Mouse (Mus musculus): ENCODE data around the gene Itga4. TPM values are rescaled to one million over a fixed set of nuclear protein-coding genes. Genes with fewer than 3 reads are reported as not detected.

Itga4 gene
- polyA plus RNA-seq, 1 experiment from 2014 or later: 8.2 TPM

DNA sequence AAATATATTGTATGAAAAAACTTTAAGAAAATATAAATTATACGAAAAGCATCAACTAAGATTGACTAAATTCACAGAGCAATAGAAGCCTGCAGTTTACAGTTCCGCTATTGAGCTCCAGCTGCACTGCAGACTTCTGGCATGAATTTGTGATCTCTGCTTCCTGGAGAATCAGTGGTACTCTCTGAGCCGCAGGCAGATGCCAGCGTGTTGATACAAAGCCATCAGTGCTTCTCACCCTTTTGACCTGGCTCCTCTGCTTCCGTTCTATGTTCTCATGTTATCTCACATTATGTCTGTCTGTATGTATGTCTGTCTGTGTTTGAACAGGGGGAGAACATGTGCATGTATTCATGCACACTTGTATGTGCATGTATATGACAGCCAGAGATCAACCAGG is 6.9 kb upstream of the Itga4 start:
- Histone ChIP-seq H3K4me1 (no peaks in the 10 kb centered on the region), H3K36me3 (no peaks in the 10 kb centered on the region), H3K9ac (no peak overlapping the region), H3K4me3 (no peak overlapping the region), H3K9me3 (no peaks in the 10 kb centered on the region), H3K27ac (no peak overlapping the region), H3K27me3 (no peaks in the 10 kb centered on the region), H3K4me2 (no peak overlapping the region)
- no peak for ATAC-seq (ENCODE audit: borderline replicate concordance, extremely low read depth, low FRiP score, low TSS enrichment)
- 58% methylated on average over 5 of the region's 5 CpGs for WGBS

DNA sequence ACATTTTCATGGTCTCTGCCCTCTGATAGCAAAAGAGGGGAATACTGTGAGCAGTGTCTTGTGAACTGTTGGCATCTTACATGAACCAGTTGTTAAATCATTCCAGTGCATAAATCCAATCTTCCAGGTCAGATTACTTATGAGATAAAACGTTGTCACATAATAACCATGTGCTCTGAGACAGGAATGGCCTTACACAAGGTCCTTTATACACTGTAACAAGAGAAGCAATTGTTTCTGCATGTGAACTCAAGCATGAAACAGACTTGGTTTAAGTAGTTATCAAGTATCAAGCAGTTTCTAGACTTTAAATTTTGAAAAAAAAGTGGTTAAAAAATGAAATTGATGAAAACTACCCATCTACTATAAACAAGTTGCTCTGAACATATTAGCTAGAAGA is 4.7 kb upstream of the Itga4 start:
- Histone ChIP-seq H3K27ac (no peak overlapping the region), H3K4me3 (no peak overlapping the region), H3K9me3 (no peaks in the 10 kb centered on the region), H3K4me2 (no peak overlapping the region), H3K36me3 (no peaks in the 10 kb centered on the region), H3K4me1 (peaks cover 8% of the 10 kb centered on the region), H3K27me3 (no peaks in the 10 kb centered on the region), H3K9ac (no peak overlapping the region)
- ATAC-seq (ENCODE audit: borderline replicate concordance, extremely low read depth, low FRiP score, low TSS enrichment): no peak
- 17% methylated on average over 1 of the region's 1 CpGs for WGBS

DNA sequence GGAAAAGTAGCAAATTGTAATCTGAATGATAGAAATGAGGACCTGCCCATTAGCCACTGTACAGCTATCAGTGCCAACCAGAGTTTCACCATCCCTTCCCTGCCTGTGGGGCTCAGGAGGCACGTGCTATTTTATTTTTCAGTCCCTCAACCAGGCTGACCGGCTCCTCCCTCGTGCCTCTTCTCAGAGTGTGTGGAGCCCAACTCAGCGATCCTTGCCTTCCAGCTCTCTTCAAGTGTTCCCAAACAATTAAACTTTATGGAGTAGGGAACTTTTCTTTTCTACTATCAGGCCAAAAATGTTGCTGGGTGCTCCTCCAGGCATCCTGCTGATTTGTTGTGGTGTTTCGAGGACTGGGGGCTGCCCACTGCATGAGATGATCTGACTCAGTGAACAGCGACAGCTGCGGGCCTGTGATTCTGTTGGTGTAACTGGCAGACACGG is 1.4 kb upstream of the Itga4 start:
- Histone ChIP-seq H3K9ac (no peak overlapping the region), H3K27ac (no peak overlapping the region), H3K4me1 (peaks cover 17% of the 10 kb centered on the region), H3K36me3 (no peaks in the 10 kb centered on the region), H3K4me3 (no peak overlapping the region), H3K9me3 (no peaks in the 10 kb centered on the region), H3K4me2 (no peak overlapping the region), H3K27me3 (0 out of 2 replicates have a peak, but pooled peaks cover 10% of the 10 kb centered on the region)
- no peak for ATAC-seq (ENCODE audit: borderline replicate concordance, extremely low read depth, low FRiP score, low TSS enrichment)
- 56% methylated on average over 8 of the region's 8 CpGs for WGBS

DNA sequence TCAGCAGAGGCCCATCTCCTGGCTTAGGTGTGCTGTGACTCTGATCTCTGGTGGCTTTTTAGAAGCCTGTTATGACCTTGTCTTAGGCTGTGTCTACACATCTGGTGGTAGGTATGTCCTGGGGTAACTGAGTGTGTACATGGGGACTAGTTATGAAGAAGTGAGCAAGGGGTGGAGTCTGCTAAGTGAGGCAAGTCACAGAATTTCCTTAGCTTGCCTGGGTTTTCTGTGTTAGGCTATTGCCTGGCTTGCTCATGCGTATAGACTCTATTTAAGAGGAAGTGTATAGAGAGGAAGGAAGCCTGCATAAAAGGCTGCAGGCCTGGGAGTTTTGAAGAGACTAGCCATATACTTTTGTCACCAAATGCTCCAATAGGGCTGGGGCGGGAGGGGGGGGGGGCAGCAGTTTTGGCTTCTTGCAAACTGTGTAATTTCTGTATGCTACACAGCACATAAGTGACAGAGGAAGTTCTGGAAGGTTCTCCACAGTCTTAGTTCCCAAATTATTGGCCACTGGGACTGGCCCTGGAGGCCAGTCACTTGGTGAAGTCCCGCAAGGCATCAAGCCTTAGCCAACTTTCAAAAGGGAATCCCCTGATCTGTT is 536 bp upstream of the Itga4 start:
- 63% methylated on average over 3 of the region's 3 CpGs for WGBS
- Histone ChIP-seq H3K36me3 (no peaks in the 10 kb centered on the region), H3K4me3 (peak overlapping the region; percentile 51; the same call in 1 of the 2 replicates), H3K9me3 (no peaks in the 10 kb centered on the region), H3K4me2 (peak overlapping the region; percentile 87), H3K27me3 (0 out of 2 replicates have a peak, but pooled peaks cover 10% of the 10 kb centered on the region), H3K9ac (peak overlapping the region; percentile 41; the same call in 1 of the 2 replicates), H3K4me1 (peaks cover 17% of the 10 kb centered on the region), H3K27ac (peak overlapping the region; percentile 61)
- peak; percentile 46; the same call in 1 of the 2 replicates for ATAC-seq (ENCODE audit: borderline replicate concordance, extremely low read depth, low FRiP score, low TSS enrichment)

DNA sequence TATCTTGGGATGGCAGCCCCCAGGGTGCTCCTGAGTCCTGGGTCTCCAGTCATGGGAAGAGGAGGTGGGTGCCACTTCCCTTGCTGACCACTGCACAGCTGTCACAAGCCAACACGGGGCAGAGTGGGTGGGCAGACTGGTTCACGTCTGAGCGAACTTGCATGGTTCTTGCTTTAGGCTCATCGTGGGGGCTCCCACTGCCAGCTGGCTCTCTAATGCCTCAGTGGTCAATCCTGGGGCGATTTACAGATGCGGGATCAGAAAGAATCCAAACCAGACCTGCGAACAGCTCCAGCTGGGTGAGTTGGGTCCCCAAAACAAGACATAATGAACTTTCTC is 744 bp downstream of the Itga4 start:
- Histone ChIP-seq H3K4me2 (peak overlapping the region; percentile 87), H3K27me3 (0 out of 2 replicates have a peak, but pooled peaks cover 10% of the 10 kb centered on the region), H3K4me3 (peak overlapping the region; percentile 51), H3K9me3 (no peaks in the 10 kb centered on the region), H3K36me3 (no peaks in the 10 kb centered on the region), H3K4me1 (peaks cover 17% of the 10 kb centered on the region), H3K9ac (peak overlapping the region; percentile 41), H3K27ac (peak overlapping the region; percentile 61)
- peak; percentile 29 for ATAC-seq (ENCODE audit: borderline replicate concordance, extremely low read depth, low FRiP score, low TSS enrichment)
- WGBS: 13% methylated on average over 7 of the region's 7 CpGs

DNA sequence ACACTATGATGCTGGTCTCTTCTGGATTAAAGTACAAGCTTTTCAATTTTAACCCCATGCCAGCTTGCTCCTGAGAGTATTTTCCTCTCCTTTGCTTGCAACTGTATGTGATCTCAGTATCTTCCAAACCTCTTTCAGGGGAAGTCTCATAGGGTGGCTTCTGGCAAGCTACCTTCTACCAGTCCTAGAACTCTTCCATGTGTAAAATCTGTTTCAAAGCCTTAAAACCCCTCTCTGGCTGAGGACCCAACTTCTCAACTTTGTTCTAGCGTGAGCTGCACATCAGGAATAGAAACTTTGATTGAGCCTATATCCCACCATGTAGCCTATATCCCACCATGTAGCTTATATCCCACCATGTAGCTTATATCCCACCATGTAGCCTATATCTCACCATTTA is 1.1 kb downstream of the Itga4 start:
- Histone ChIP-seq H3K27ac (peak overlapping the region; percentile 61; the same call in 1 of the 2 replicates), H3K4me2 (peak overlapping the region; percentile 87), H3K9ac (peak overlapping the region; percentile 41), H3K4me1 (peaks cover 17% of the 10 kb centered on the region), H3K4me3 (peak overlapping the region; percentile 51), H3K27me3 (0 out of 2 replicates have a peak, but pooled peaks cover 10% of the 10 kb centered on the region), H3K9me3 (no peaks in the 10 kb centered on the region), H3K36me3 (no peaks in the 10 kb centered on the region)
- WGBS: 80% methylated on average over 1 of the region's 1 CpGs
- ATAC-seq (ENCODE audit: borderline replicate concordance, extremely low read depth, low FRiP score, low TSS enrichment): no peak

DNA sequence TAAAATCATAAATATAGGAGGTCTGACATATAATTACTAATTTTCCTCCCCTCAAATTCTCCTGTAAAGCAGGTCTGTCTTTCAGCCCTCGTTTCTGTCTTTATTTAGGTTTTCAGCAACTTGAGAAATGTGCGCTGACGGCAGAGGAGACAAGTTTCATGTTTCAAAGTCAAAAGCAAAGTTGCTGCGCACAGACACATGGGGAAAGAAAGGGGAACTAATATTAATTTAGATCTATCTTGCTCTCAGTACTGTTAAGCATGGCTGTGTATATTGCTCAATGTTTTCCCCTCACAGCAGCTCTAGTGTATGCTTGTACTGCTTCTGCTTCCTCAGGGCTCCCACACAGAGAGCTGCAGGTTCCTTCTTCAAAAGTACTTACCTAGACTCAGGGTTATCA is 1.7 kb downstream of the Itga4 start:
- H3K9ac ChIP-seq: 0 out of 2 replicates have a peak overlapping the region, but pooled peaks have one; percentile 41
- H3K27ac ChIP-seq: no peak overlapping the region
- WGBS: 37% methylated on average over 4 of the region's 4 CpGs
- no peak for ATAC-seq (ENCODE audit: borderline replicate concordance, extremely low read depth, low FRiP score, low TSS enrichment)
- no peaks in the 10 kb centered on the region for H3K36me3 ChIP-seq
- H3K4me1 ChIP-seq: peaks cover 17% of the 10 kb centered on the region
- H3K4me2 ChIP-seq: peak overlapping the region; percentile 87
- peak overlapping the region; percentile 51; the same call in 1 of the 2 replicates for H3K4me3 ChIP-seq
- H3K9me3 ChIP-seq: no peaks in the 10 kb centered on the region
- H3K27me3 ChIP-seq: 0 out of 2 replicates have a peak, but pooled peaks cover 10% of the 10 kb centered on the region

DNA sequence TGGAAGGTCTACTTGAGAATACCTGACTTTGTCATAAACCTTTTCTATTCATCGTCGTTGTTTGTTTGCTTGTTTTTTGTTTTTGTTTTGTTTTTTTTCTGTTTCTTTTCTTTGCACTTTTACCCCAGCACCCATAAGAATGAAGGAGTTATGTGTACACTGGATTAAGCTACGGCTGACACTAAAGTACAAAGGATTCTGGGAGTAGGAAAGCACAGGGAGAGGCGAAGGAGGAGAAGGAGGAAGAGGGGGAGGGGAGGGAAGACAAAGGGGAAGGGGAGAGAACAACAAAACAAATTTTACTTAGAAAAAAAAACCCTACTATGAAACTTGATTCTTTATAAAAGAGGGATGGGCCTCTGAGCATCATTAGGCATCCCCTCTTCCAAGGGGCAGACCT is 2.2 kb downstream of the Itga4 start:
- 72% methylated on average over 4 of the region's 4 CpGs for WGBS
- no peaks in the 10 kb centered on the region for H3K36me3 ChIP-seq
- H3K27ac ChIP-seq: no peak overlapping the region
- no peak overlapping the region for H3K4me3 ChIP-seq
- no peak for ATAC-seq (ENCODE audit: borderline replicate concordance, extremely low read depth, low FRiP score, low TSS enrichment)
- no peak overlapping the region for H3K4me2 ChIP-seq
- no peaks in the 10 kb centered on the region for H3K9me3 ChIP-seq
- H3K4me1 ChIP-seq: peaks cover 17% of the 10 kb centered on the region
- H3K9ac ChIP-seq: no peak overlapping the region
- 0 out of 2 replicates have a peak, but pooled peaks cover 10% of the 10 kb centered on the region for H3K27me3 ChIP-seq

DNA sequence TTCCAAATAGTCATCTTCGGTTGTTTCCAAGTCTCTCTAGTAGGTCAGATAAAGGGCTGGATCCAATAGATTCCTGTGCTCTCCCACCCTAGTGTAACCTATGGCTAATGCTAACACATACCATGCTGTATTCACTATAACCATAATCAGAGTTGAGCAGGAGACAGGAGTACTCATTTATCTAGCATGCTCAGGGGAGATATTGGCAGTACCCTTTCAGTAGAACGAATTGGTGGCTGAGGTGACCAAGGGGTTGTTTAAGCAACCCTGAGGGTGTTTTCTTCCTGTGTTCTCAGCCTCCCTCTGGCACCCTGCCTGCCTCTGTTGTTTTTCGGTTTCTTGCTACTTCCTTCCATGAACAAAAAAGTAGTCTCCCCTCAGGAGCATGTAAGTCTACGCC is 4.1 kb downstream of the Itga4 start:
- Histone ChIP-seq H3K27ac (no peak overlapping the region), H3K4me2 (no peak overlapping the region), H3K9ac (no peak overlapping the region), H3K4me1 (peaks cover 13% of the 10 kb centered on the region; the same call in 1 of the 2 replicates), H3K27me3 (0 out of 2 replicates have a peak, but pooled peaks cover 10% of the 10 kb centered on the region), H3K9me3 (no peaks in the 10 kb centered on the region), H3K4me3 (no peak overlapping the region), H3K36me3 (no peaks in the 10 kb centered on the region)
- ATAC-seq (ENCODE audit: borderline replicate concordance, extremely low read depth, low FRiP score, low TSS enrichment): no peak
- WGBS: 68% methylated on average over 4 of the region's 4 CpGs

DNA sequence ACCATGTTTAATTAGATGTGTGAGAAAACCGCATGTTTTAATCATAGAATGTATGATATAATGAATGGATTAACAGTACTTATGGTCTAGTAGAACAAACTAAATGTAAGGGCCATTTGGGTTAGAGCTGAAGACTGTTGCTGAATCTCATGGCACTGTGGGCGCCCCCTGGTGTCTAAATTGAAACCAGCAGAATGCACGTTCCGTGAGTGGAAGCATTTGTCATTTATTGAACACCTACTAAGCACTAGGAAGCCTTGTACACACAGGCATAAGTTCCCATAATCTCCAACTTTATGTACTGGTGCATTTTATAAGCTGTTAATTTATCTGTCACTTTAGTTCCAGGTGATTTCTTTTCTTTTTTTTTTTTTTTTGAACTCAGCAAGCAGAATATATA is 10.4 kb downstream of the Itga4 start:
- WGBS: 39% methylated on average over 4 of the region's 4 CpGs
- Histone ChIP-seq H3K9me3 (no peaks in the 10 kb centered on the region), H3K4me3 (no peak overlapping the region), H3K27ac (no peak overlapping the region), H3K36me3 (no peaks in the 10 kb centered on the region), H3K27me3 (no peaks in the 10 kb centered on the region), H3K9ac (no peak overlapping the region), H3K4me2 (no peak overlapping the region), H3K4me1 (no peaks in the 10 kb centered on the region)
- ATAC-seq (ENCODE audit: borderline replicate concordance, extremely low read depth, low FRiP score, low TSS enrichment): no peak

DNA sequence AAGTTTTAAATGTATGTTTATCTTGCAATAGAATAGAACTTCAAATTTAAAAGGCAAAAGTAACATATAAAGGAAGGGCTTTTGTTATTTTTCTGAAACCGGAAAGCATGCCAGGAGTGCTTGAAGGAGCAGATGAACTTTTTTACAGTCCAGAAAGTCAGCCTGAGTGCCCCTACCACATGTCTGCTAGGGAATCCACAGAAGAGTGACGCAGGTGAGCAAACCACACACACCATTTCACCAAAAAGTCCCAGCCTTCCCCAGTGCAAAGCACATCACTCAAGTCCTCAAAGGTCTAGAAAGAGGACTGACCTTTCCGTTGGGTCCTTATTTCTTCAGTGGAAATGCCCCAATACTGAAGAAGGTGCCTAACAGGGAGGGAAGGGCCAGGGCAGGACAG is 11.3 kb downstream of the Itga4 start:
- H3K4me3 ChIP-seq: no peak overlapping the region
- no peaks in the 10 kb centered on the region for H3K9me3 ChIP-seq
- H3K27me3 ChIP-seq: no peaks in the 10 kb centered on the region
- H3K27ac ChIP-seq: no peak overlapping the region
- WGBS: 92% methylated on average over 3 of the region's 3 CpGs
- no peak for ATAC-seq (ENCODE audit: borderline replicate concordance, extremely low read depth, low FRiP score, low TSS enrichment)
- H3K36me3 ChIP-seq: no peaks in the 10 kb centered on the region
- no peaks in the 10 kb centered on the region for H3K4me1 ChIP-seq
- H3K9ac ChIP-seq: no peak overlapping the region
- no peak overlapping the region for H3K4me2 ChIP-seq

DNA sequence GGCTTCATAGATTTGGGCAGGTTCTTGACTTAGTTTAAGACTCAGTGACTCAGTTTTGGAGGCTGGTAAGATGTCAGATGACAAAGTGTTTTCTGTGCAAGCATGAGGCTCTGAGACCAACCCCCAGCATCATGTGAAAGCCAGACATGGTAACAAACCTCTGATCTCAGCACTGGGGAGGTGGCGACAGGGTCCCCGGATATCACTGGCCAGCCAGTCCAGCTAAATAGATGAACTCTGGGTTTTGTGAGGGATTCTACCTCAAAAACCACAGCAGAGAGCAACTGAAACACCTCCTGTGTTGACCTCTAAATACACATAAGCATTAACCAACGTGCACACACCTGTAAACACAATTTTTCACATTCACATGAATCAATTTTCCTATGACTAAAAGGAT is 12.0 kb downstream of the Itga4 start:
- no peak overlapping the region for H3K4me2 ChIP-seq
- H3K9me3 ChIP-seq: no peaks in the 10 kb centered on the region
- H3K4me1 ChIP-seq: no peaks in the 10 kb centered on the region
- no peak overlapping the region for H3K9ac ChIP-seq
- WGBS: 72% methylated on average over 3 of the region's 3 CpGs
- H3K4me3 ChIP-seq: no peak overlapping the region
- H3K36me3 ChIP-seq: no peaks in the 10 kb centered on the region
- H3K27me3 ChIP-seq: no peaks in the 10 kb centered on the region
- H3K27ac ChIP-seq: no peak overlapping the region
- no peak for ATAC-seq (ENCODE audit: borderline replicate concordance, extremely low read depth, low FRiP score, low TSS enrichment)
